In the genomic region with DNA sequence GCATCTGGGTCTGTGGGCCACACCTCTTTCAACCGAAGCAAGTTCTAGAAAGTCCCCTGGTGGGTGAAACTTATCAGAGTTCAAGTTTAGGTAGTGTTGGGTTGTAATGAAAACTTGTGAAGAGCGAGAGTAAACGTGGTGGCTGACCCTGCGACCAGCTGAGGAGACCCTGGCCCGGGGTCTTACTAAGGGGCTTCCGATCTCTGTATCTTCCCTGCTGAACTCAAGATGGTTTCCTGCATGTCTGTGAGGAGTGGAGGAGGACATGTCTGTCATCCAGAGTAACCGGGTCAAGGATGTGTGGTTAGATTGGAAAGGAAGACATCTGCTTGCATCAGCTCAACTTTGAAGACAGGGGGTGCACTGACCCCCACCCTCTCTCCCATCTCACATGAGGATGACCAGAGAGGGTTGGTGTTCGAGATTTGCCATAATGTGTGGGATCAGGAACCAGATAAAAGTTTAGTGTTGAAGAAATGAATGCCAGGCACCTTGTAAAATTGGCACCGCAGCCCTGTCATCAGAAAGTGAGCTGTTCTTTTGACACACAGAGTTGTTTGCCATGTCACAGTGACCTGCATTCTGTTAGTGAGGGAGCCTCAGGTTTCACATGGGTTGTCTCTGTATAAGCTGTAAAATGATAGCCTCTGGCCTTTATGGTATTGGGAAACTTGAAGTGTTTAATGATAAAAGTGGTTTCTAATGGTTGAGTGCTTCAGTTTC, we compare ENCODE assay signal across 8 mouse cellular contexts. TPM values are rescaled to one million over a fixed set of nuclear protein-coding genes. Genes with fewer than 3 reads are reported as not detected.
DNase-seq lines count a peak whose midpoint lies in the region; ATAC-seq and TF ChIP-seq lines count a peak whose summit lies in the region.

No protein-coding gene starts in this region.

- no peaks in the 10 kb centered on the region for H3K36me3 ChIP-seq in liver, adult 2 months (ENCODE audit: control insufficient read depth, insufficient read depth, low read length)
- no peaks in the 10 kb centered on the region for H3K36me3 ChIP-seq in heart, embryonic 11.5 days (ENCODE audit: control insufficient read depth, insufficient read depth, low read length)
- H3K36me3 ChIP-seq in liver, embryonic 12.5 days = no peaks in the 10 kb centered on the region
- H3K36me3 ChIP-seq in stomach, embryonic 14.5 days (ENCODE audit: control insufficient read depth, insufficient read depth, low read length) = no peaks in the 10 kb centered on the region

- 25% methylated on average over 9 of the region's 9 CpGs for WGBS in liver, adult 2 months
- WGBS in heart, embryonic 11.5 days (ENCODE audit: insufficient replicate concordance) = 48% methylated on average over 9 of the region's 9 CpGs
- WGBS in liver, embryonic 12.5 days (ENCODE audit: insufficient replicate concordance) = 30% methylated on average over 9 of the region's 9 CpGs
- 37% methylated on average over 9 of the region's 9 CpGs for WGBS in stomach, embryonic 14.5 days

- no peaks in the 10 kb centered on the region for H3K9me3 ChIP-seq in heart, embryonic 11.5 days (replicated peaks; ENCODE audit: control insufficient read depth, low read length)
- no peaks in the 10 kb centered on the region for H3K9me3 ChIP-seq in liver, embryonic 12.5 days (replicated peaks)
- no peaks in the 10 kb centered on the region for H3K9me3 ChIP-seq in stomach, embryonic 14.5 days (ENCODE audit: control insufficient read depth, low read depth, low read length)

- peak overlapping the region; percentile 97 for H3K4me2 ChIP-seq in heart, embryonic 11.5 days
- H3K4me2 ChIP-seq in liver, embryonic 12.5 days = peak overlapping the region; percentile 99
- H3K4me2 ChIP-seq in stomach, embryonic 14.5 days (replicated peaks; ENCODE audit: low read depth, low read length) = peak overlapping the region; percentile 95

- DNase-seq in liver, adult 2 months (ENCODE audit: extremely low read depth, low read depth, low spot score) = peak; percentile 79
- DNase-seq in liver = no peak
- DNase-seq in brain, adult 2 months (ENCODE audit: low read depth, low spot score) = peak; percentile 11
- DNase-seq in urinary bladder, postnatal 36 days (ENCODE audit: low spot score in 2 of 2) = no peak
- DNase-seq in testis, postnatal 14 days (ENCODE audit: low spot score) = no peak

- no peak for TF ChIP-seq CTCF in liver, adult 2 months (IDR thresholded peaks at IDR 0.05; ENCODE audit: low read depth, low read length)

- peaks cover 9% of the 10 kb centered on the region for H3K4me1 ChIP-seq in liver, adult 2 months (ENCODE audit: control insufficient read depth, insufficient read depth, low read length)
- H3K4me1 ChIP-seq in heart, embryonic 11.5 days (ENCODE audit: control insufficient read depth, insufficient read depth, low read length) = peaks cover 10% of the 10 kb centered on the region; the same call in 1 of the 2 replicates
- H3K4me1 ChIP-seq in liver, embryonic 12.5 days = peaks cover 19% of the 10 kb centered on the region
- H3K4me1 ChIP-seq in stomach, embryonic 14.5 days (ENCODE audit: control insufficient read depth, insufficient read depth, low read length) = peaks cover 12% of the 10 kb centered on the region

- peak overlapping the region; percentile 69 for H3K4me3 ChIP-seq in liver, adult 2 months (ENCODE audit: insufficient read depth, low read depth, low read length)
- H3K4me3 ChIP-seq in heart, embryonic 11.5 days (ENCODE audit: low read depth, low read length) = peak overlapping the region; percentile 75
- peak overlapping the region; percentile 74 for H3K4me3 ChIP-seq in liver, embryonic 12.5 days
- H3K4me3 ChIP-seq in stomach, embryonic 14.5 days (ENCODE audit: low read depth, low read length) = peak overlapping the region; percentile 77

- TF ChIP-seq POLR2A in liver, adult 2 months (IDR thresholded peaks at IDR 0.05; ENCODE audit: extremely low read depth, insufficient read depth, low read length) = no peak

- ATAC-seq in heart, embryonic 11.5 days (replicated peaks; ENCODE audit: insufficient number of reproducible peaks, low FRiP score, low TSS enrichment) = no peak
- no peak; the same call in 1 of the 2 replicates for ATAC-seq in liver, embryonic 12.5 days
- ATAC-seq in stomach, embryonic 14.5 days (ENCODE audit: insufficient number of reproducible peaks, insufficient read depth, low FRiP score, low read depth) = no peak

- H3K79me2 ChIP-seq in liver, adult 2 months (ENCODE audit: control insufficient read depth, insufficient read depth, low read length) = no peaks in the 10 kb centered on the region

- H3K9ac ChIP-seq in liver, adult 2 months (ENCODE audit: low read depth, low read length) = peak overlapping the region; percentile 78; the same call in 1 of the 2 replicates
- H3K9ac ChIP-seq in heart, embryonic 11.5 days (ENCODE audit: low read depth, low read length) = peak overlapping the region; percentile 90
- H3K9ac ChIP-seq in liver, embryonic 12.5 days = peak overlapping the region; percentile 80
- peak overlapping the region; percentile 85 for H3K9ac ChIP-seq in stomach, embryonic 14.5 days (replicated peaks; ENCODE audit: low read depth, low read length)

- H3K27me3 ChIP-seq in liver, adult 2 months (ENCODE audit: control insufficient read depth, insufficient read depth, low read length) = no peaks in the 10 kb centered on the region
- H3K27me3 ChIP-seq in heart, embryonic 11.5 days (ENCODE audit: control insufficient read depth, insufficient read depth, low read length) = no peaks in the 10 kb centered on the region
- peaks cover 13% of the 10 kb centered on the region for H3K27me3 ChIP-seq in liver, embryonic 12.5 days (replicated peaks)
- H3K27me3 ChIP-seq in stomach, embryonic 14.5 days (ENCODE audit: control insufficient read depth, insufficient read depth, low read length) = no peaks in the 10 kb centered on the region

- H3K27ac ChIP-seq in liver, adult 2 months (replicated peaks; ENCODE audit: insufficient read depth, low read depth, low read length) = peak overlapping the region; percentile 84
- no peak overlapping the region for H3K27ac ChIP-seq in heart, embryonic 11.5 days (ENCODE audit: low read depth, low read length)
- peak overlapping the region; percentile 66; the same call in 1 of the 2 replicates for H3K27ac ChIP-seq in liver, embryonic 12.5 days
- H3K27ac ChIP-seq in stomach, embryonic 14.5 days (ENCODE audit: low read length) = no peak overlapping the region; the same call in 1 of the 2 replicates

RNA-seq across cellular contexts. Expression of a gene that starts 7.3 kb away (rescaled TPM):
- total RNA-seq in liver, adult 2 months (2014; rRNA removed) = 0.55 and 1.1 TPM in 2 replicates
- polyA plus RNA-seq in liver, adult 2 months (2012; rRNA removed) = 0.55 and 0.81 TPM in 2 replicates
- 13.7 and 17.4 TPM in 2 replicates for polyA plus RNA-seq in heart, embryonic 11.5 days (2014; fragmentation: Nextera tagmentation; extraction: Ambion mirVana)
- polyA plus RNA-seq in liver, embryonic 12.5 days (2016; fragmentation: Nextera tagmentation; extraction: Ambion mirVana) = 2.3 and 2.4 TPM in 2 replicates
- polyA plus RNA-seq in stomach, embryonic 14.5 days (2014; fragmentation: Nextera tagmentation; extraction: Ambion mirVana) = 2.9 and 3.7 TPM in 2 replicates

Comparison
In these comparisons a context has a peak if more than half of its experiments do, and no peak if none do; other contexts are left out.
1. DNase-seq: peak in liver, adult 2 months (single experiment) and brain, adult 2 months (single experiment); none in liver (single experiment), urinary bladder, postnatal 36 days (0 of 2) and testis, postnatal 14 days (single experiment).
2. H3K27ac ChIP-seq: peak in liver, adult 2 months (single experiment) and liver, embryonic 12.5 days (single experiment); none in heart, embryonic 11.5 days (single experiment) and stomach, embryonic 14.5 days (single experiment).
3. Peak in every context shown above with its lines, with median percentiles within 50 percentile points of each other: H3K4me3 ChIP-seq, H3K9ac ChIP-seq and H3K4me2 ChIP-seq.